ENCODE assay signal across 26 mouse cellular contexts in genomic region chr17:25781339-25781738, GRCm38 (mm10). TPM values are rescaled to one million over a fixed set of nuclear protein-coding genes. Genes with fewer than 3 reads are reported as not detected.
"Had no signal": no experiment of that assay in that cellular context is flagged by ENCODE, and none has a peak within 500 bp of the region (broad histone marks: within the 10 kb centered on the region; RNA-seq: fewer than 3 reads in every experiment).

No protein-coding gene starts in this region.

- H3K9ac ChIP-seq: lung, embryonic 14.5 days; midbrain, embryonic 12.5 days; midbrain, embryonic 15.5 days; neural tube, embryonic 13.5 days; neural tube, embryonic 15.5 days had no signal

- H3K27ac ChIP-seq: midbrain, embryonic 10.5 days; midbrain, embryonic 12.5 days; midbrain, embryonic 15.5 days; neural tube, embryonic 13.5 days; neural tube, embryonic 15.5 days had no signal

- H3K27me3 ChIP-seq: midbrain, embryonic 12.5 days; midbrain, embryonic 15.5 days; neural tube, embryonic 13.5 days; neural tube, embryonic 15.5 days had no signal

- H3K9me3 ChIP-seq: midbrain, embryonic 10.5 days; midbrain, embryonic 12.5 days; midbrain, embryonic 15.5 days; neural tube, embryonic 13.5 days; neural tube, embryonic 15.5 days had no signal

- DNase-seq: lung, adult 18-20 months; lung, embryonic 14.5 days; lung, postnatal 10 days; lung, postnatal 4 days; retina, postnatal 1 day; right cerebral cortex, adult 18-20 months; right cerebral cortex, postnatal 25 days; right cerebral cortex, postnatal 4 days; spleen, adult 18-20 months; thymus, adult 18-20 months; thymus, postnatal 14 days; thymus, postnatal 36 days had no signal

- H3K4me3 ChIP-seq: midbrain, embryonic 10.5 days; midbrain, embryonic 12.5 days; midbrain, embryonic 15.5 days; myocyte; neural tube, embryonic 13.5 days; neural tube, embryonic 15.5 days had no signal

RNA-seq across cellular contexts. Expression of gene Ccdc78, which starts 5.0 kb away (rescaled TPM):
- total RNA-seq: megakaryocyte, adult 5-6 weeks; megakaryocyte-erythroid progenitor cell, adult 5-6 weeks had no signal

RNA-seq across cellular contexts. Expression of gene AC134908.4, which starts 14.1 kb away (rescaled TPM):
- total RNA-seq: megakaryocyte-erythroid progenitor cell, adult 5-6 weeks had no signal
- polyA plus RNA-seq: liver, embryonic 16.5 days; lung, embryonic 14.5 days; lung, embryonic 16.5 days; midbrain, embryonic 12.5 days; myocyte; small intestine, adult 2 months; stomach, embryonic 14.5 days; stomach, embryonic 16.5 days; thymus, postnatal 0 days had no signal
